Mouse (Mus musculus) cerebellum, postnatal 4 days (tissue): Measurements from ENCODE around the gene Ncan.

Experiments used
- DNase-seq, 2 experiments: peaks; one replicate each; pipeline ENCODE4 v3.0.0; 2022; ENCODE audit warnings: low spot score in 2 of 2, mixed read lengths in 1 of 2

Gene Ncan

GRCm38 (mm10) chr8:70129309-70129952 is 8.8 kb upstream of the Ncan start:
- peak; percentile 47 to 49 for DNase-seq

- DNase-seq = peak in 1 of 2 experiments; percentile 59
These were observed 7.8 kb upstream of the Ncan start for GRCm38 (mm10) chr8:70128435-70128834.

DNA sequence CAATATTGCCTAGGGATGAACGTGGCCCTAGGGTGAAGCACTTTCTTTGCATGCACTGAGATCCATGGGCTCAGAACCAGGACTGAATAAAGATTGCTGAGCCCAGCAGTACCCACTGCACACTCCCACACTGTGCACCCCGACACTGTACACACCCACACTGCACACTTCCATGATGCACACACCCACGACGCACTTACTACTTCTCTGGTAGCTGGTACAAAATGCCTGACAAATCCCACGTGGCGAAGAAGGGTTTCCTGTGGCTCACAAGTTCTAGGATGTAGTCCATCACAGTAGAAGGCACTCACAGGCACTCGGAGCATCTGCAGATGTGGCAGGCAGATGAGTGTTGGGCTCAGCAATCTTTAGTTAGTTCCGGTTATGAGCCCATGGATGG is 4.3 kb upstream of the Ncan start:
- no peak for DNase-seq

- no peak for DNase-seq
These were observed 2.2 kb upstream of the Ncan start for GRCm38 (mm10) chr8:70122863-70123262.

- DNase-seq = peak in 1 of 2 experiments; percentile 34
These were observed 1.7 kb downstream of the Ncan start for GRCm38 (mm10) chr8:70118726-70119700.

- DNase-seq = no peak
These were observed 3.1 kb downstream of the Ncan start for GRCm38 (mm10) chr8:70117611-70118010.

- DNase-seq = no peak
These were observed 5.8 kb downstream of the Ncan start for GRCm38 (mm10) chr8:70114892-70115291.

DNA sequence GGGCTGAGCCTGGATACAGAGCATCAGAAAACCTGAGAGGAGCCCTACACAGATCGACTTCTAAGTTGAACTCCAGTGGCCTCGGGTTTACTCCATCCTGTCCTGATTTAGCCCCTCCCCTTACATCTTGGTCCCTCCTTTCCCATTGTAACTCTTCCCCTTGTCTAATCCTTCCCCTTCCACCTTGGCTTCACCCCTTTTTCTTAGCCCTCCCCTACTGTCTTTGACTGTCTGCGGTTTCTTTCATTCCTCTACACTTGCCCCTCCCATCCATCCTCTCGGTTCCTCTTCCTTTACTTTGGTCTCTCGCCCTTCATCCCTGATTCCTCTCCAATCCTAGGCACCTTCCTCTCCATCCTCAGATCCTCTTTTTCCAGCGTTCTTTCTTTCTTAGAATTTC is 6.2 kb downstream of the Ncan start:
- DNase-seq = no peak

DNA sequence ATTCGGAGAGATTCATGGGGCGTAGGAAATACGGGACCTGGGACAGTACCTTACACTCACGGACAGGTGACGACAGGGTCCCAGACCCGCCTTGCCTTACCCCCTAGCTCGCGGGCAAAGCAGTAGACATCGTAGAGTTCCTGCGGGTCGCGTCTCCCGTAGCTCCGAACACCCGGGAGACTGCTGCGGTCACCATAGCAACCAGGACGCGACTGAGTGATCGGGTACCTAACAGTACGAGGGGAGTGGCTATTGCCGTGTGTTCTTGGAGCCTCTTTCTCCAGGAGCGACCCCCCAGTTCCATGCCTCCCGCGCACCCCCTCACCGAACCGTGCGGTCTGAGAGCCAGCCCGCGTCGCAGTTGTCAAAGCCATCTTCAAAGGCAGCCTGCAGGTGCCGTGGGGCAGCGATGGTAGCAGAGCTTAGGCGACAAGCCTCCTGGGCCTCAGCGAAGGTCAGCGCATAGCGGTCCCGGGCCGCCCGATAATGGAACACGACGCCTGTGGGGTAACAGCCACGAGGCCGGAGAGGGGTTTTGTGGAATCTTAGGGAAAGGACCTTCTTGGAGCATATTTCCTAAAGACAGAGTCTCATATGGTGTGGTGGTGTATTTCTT is 8.2 kb downstream of the Ncan start:
- DNase-seq = no peak

DNA sequence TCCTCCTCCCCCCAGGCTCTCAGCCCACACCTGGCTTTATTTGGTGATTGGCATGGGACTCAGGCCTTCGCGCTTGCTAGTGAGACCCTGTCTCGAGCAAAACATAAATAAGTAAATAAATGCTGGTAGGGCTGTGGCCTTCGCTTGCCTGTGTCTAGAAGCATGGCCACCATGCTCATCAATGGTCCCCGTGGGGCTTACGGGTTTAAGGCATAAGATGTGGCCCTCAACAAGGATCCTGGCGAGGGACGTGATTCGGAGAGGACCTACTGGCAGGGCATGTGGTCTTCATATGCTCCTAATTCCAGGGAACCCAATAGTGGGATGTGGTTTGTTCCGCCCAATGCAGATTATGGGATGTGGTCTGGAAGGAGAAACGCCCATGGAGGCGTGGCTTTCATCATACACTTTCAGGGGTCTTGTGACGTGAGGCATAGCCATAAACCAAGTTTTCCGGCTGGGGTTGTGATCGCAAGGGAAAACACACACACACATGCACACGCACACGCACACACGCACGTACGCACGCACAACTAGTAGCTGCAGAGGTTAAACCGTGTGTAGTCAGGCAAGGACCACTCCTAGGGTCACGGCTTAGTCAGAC is 9.4 kb downstream of the Ncan start:
- DNase-seq = no peak

- no peak for DNase-seq
These were observed 10.2 kb downstream of the Ncan start for GRCm38 (mm10) chr8:70110451-70110850.

DNA sequence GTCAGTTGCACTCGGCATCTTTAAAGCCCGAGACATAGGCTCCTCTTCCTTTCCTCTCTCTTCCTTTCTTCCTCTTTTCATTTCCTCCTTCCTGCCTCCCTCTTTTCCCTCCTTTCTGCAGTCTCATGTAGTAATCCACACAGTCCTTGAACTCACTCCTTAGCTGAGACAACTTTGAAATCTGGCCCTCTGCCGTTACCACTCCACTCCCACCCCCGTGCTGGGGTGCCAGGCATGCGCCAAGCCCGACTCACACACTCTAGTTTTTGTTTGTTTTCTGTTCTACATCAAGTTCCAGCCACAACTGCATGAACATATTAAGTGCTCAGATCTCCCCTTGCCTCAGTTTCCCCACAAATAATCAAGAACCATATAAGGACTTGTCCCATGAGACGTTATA is 15.8 kb downstream of the Ncan start:
- no peak for DNase-seq

GRCm38 (mm10) chr8:70104506-70104905 is 16.2 kb downstream of the Ncan start:
- DNase-seq = no peak

DNA sequence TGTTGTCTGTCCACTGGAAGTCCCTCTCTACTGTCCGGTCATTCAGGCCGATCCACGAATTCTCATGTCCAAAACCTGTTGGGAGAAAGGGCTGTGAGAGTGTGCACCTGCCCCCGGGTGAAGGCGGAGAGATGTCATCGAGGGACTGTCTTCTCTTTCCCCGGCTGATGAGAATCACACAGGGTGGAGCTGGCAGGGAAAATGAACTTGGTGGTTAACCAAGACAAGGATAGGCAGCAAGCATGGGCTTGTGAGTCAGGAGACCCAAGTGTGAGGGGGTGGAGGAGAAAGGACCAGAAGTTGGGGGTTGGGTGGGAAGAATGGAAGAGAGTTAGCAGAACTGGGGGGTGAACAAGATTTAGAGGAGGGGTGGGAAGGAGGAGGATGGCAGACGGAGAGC is 20.4 kb downstream of the Ncan start:
- no peak for DNase-seq

DNA sequence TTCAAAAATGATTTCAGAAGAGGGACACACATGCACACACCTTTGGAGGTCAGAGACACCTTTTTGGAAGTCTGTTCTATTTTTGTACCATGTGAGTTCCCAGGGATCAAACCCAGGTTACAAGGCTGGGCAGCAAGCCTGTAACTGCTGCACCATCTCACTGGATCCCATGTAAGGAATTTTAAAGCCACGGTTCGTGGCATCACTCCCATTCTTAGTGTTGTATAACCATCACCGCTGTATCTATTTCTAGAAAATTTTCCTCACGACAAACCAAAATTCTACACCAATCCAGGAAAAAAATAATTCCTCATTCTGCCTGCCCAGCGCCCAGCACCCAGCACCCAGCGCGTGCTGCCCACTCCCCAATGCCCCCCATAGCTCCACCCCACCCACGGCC is 21.4 kb downstream of the Ncan start:
- DNase-seq = no peak

DNA sequence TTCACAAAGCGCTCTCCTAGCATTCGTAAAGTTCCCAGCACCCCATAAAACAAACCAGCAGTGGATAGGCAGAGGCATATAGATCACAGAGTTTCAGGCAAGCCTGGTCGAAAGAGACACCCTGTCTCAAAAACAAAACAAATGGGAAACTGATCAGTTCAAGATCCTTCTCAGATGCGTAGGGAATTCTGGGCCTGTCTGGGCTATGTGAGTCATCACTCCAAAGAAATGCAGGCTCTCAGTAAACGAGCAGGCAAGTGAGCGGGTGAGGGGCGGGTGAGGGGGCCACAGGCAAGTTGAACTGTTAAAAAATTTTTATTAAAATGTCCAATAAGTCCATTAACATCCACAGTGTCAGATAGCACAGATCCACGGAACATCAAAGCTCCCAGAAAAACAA is 27.9 kb downstream of the Ncan start:
- DNase-seq = no peak

GRCm38 (mm10) chr8:70089296-70089960 is 31.2 kb downstream of the Ncan start:
- no peak for DNase-seq

- peak in 1 of 2 experiments; percentile 51 for DNase-seq
These were observed 32.6 kb downstream of the Ncan start for GRCm38 (mm10) chr8:70087836-70088650.

GRCm38 (mm10) chr8:70087237-70087636 is 33.4 kb downstream of the Ncan start:
- no peak for DNase-seq

- no peak for DNase-seq
These were observed 34.5 kb downstream of the Ncan start for GRCm38 (mm10) chr8:70086151-70086550.
